Mouse (Mus musculus) thymus, postnatal 0 days (tissue): ENCODE measurements around the gene Sfxn5. TPM values are rescaled to one million over a fixed set of nuclear protein-coding genes. Genes with fewer than 3 reads are reported as not detected.

Source experiments
- DNase-seq: peaks from one replicate; pipeline ENCODE4 v3.0.0-alpha.2; 2015; ENCODE audit warnings: low spot score
- polyA plus RNA-seq: library from polyadenylated mRNA; unstranded; fragments of >200 nt; fragmentation: Nextera tagmentation; extraction: Ambion mirVana; gene quantifications from 2 replicates; pipeline ENCODE4 v1.2.1, GENCODE M21; 2015

Gene Sfxn5
- 4.4 and 5.1 TPM in 2 replicates for polyA plus RNA-seq

DNA sequence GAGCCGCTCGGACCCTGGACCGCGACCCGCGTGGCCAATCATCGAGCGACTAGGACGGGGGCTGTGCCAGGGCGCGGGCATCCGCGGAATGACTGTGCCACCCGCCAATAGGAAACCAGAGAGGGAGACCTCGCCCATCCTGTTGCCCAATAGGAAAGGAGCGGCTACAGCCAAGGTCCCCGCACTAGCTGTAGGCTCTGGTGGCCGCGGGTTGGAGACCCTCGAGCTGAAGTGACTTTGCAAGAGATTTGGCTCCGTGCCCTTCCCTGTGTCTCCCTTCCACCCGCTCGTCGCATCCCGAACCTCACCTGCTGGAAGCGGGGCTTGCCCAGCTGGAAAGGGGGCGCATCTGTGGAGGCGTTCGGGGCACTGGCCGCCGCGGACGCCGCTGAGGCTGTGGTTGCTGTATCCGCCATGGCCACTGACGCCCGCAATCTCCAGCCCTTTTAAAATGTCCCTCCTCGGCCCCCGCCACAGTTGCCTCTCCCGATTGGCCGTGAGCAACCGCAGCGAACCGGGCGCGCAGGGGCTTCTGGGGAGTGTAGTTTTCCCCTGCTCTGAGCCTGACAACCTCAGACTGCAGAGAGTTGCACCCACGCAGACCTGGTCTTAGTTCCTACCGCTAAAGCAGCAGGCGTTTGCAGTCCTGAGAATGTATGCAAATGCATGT lies at the start of gene Sfxn5:
Gene Sfxn5 (minus strand): TSS at position 423 of the 670 bp plus-strand sequence.
- peak; percentile 93 for DNase-seq

DNA sequence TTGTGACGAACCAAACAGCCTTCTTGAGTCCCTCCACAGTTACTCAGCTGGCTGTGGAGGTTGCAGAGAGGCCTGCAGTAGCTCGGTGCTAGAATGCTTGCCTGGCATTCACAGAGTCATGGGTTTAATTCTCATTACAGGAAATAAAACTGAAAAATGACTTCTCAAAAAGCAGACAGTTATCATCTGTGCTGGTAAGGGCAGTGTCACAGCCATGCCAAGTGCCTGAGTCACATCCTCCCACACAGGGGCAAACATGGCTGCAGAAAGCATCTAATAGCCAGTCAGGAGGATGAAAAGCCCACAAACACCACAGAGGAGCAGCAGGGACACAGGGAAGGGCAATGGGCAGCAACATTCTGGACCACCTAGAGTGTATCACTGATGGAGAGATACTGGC lies 49.6 kb upstream of the Sfxn5 start:
- DNase-seq: no peak

DNA sequence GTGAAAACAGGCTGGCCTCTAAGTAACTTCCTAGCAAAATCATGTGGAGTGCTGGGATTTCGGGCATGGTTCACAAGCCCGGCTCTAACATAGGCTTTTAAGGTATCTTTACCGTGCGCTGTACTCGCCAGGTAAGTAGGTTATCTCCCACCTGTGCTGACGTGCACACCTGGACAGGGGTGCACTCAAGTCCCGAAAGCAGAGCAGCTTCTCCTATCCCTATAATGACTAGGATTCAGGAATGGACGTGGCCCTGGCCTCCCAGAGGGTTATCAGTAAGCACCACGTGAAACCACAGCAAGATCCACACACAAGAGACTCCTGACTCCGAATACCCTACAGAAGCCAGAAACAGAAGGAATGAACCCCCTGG lies 48.4 kb upstream of the Sfxn5 start:
- DNase-seq: no peak

DNA sequence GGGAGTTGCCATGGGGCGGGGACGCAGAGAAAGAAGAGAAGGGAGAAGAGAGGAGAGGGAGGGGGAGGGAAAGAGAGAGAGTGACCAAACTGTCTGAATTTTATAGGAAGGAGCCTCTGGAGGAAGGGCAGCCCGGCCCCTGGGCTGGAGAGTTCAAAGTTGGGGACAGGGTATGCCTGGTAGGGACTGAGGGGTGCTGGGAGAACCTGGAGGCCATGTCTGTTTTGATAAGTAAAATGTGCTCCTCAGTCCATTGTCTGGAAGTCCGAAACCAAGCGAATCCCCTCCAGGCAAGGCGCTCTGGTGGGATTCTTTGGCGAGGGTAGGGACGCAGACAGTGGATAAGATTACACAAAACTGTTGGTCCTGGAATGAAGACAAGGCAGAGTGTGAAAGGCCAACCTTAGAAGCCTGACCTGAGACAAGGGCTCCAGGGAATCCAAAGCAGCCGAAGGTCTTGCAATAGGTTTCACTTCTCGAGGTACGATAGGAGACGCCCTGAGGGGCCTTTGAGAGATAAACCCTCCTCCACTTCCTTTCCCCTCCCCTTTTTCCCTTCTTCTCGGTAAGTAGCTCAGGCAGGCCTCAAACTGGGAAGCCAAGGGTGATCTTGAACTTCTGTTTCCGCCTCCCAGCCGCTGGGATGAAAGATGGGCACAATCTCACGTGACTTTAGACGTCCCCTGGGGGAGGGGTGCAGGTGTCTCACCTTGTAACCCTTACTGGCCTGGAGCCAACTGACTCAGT lies 47.9 kb upstream of the Sfxn5 start:
- DNase-seq: peak; percentile 29

DNA sequence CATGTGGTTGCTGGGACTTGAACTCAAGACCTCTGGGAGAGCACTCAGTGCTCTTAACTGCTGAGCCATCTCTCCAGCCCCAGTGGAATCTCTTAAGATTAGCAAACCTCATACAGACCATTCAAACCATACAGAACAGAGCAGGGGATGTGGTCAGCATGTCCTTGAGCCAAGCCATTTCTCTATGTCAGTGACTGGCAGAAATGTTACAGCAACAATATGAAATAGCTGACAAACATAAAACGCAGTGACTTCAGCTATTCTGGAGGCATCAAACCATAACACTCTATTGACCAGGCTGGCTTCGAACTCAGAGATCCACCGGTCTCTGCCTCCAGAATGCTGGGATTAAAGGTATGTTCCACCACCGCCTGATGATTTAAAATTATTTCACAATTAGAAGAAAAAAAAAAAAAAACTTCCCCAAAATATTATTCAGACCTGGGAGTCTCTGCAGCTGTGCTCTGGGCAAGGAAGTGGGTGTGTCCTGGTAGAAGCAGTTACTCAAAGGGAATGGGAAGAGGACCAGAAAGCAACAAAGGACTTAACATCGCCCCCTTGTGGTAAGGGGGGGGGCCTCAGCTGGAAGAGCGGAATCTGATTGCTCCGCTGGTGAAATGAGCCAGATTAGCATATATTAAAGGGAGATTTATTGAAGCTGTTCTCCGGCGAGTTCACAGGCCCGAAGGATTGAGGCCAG lies 47.1 kb upstream of the Sfxn5 start:
- peak; percentile 67 for DNase-seq

DNA sequence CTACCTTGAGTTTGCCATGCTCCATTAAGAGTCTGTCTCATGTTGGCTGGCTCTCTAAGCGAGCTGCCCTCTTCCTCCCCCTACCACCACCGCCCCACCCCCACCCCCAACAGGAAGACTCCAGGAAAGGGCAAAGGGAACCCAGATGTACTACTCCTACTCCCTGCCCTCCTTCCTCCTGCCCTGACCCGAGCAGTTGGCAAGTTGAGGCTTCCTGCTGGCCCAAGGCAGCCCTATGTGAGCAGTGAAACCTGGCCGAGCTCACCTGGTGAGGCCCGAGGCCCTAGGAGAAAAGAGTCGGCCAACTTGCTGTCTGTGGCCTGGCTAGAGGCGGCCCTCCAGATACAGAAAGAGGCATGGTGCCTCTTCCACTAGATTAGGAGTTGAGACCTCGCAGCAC lies 45.4 kb upstream of the Sfxn5 start:
- DNase-seq: no peak

DNA sequence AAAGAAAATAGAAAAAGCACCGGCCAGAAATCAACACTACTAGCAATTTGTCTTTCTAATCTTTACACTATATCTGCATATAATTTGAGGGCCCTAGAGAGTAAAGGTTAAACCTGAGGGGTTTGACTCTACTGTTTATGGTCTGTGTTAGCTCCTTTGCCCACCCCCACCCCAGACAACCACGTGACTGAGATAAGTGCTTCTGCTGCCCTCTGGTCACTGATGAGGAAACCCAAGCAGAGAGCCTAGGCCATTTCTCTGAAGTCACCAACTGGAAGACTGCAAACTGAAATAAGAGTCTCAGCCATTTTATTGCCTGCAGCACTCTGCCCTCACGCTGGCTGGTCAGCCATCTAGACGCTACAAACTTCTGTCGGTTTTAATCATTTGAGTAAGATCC lies 44.7 kb upstream of the Sfxn5 start:
- no peak for DNase-seq

DNA sequence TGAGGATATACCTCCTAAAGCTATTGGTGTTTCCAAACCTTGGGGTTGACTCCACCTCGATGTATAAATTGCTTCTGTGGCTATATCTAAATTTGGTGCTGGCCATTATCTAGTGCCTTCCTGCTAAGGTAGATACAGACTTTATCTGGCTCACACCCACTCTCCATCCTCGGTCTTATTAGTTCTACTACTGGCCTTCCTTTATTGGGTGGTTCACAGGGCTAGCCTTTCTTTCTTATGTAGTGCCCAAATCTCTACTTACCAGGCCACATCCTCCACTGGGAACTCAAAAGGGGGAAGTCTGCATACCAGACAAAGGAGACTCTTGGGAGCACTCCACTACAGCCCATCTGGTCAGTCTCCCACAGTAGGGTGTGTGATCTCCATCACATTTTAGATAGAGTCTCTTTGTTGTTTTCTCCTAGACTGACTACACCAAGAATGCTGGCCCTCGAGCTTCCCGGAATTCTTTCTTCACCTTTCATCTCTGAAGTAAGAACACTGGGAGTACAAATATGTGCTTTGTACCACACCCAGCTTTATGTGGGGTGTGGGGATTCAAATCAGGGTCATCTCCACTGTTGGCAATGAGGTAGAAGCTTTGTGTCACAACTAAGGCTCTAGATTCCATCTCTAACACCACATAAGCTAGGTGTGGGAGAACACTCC lies 44.0 kb upstream of the Sfxn5 start:
- no peak for DNase-seq

DNA sequence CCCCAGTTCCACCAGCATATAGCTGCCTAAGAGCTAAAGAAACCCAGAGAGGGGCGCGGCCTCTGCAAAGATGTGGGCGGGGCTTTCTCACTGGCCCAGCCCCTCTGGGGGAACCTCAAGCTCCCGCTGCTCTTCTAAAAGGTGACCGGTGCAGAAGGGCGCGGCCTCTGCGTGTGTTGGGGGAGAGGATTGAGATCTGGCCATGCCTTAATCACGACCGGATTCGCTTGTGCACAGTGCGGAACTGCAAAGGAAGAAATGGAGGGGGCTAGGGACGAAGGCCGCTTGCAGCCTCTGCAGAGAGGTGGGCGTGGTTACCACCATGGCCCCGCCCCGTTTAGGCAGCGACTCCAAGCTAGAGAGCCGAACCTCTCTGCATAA lies 41.5 kb upstream of the Sfxn5 start:
- DNase-seq: peak; percentile 95

DNA sequence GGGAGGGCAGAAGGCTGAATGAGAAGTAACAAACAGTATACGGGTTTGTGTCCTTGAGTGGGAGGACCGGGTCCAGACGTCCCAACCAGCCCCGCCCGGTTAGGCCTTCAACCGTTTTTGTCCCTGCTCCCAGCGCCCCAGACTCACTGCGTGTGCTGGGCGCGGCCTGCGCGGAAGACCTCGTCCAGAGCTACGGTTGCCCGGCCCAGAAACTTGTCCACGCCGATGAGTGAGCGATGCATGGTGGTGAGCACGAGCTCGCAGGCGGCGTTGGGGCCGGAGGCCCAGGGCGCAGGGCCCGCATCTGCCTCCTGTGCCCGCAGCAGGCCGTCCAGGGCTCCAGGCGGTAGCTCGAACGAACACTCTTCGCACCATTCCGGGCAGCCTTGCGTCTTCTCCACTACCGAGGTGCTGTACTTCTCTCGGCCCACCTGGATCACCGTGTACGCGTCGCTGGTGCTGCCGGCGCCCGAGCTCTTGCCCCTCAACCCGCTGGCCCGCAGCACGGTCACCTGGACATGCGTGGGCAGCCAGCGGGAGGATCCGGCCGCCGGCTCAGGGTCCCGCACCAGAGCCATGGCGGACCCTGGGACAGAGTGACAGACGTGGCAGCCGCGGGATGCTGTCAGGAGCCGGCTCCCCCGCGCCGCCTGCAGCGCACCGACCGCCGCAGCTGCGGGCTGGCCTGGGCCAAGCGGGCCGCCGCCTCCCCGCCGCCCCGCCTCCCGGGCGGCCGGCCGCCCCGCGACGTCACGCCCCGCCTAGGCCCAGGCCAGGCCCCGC lies 40.9 kb upstream of the Sfxn5 start, which contains the start of gene Rab11fip5:
Gene Rab11fip5 (minus strand): TSS at position 684 of the 783 bp plus-strand sequence.
- no peak for DNase-seq

DNA sequence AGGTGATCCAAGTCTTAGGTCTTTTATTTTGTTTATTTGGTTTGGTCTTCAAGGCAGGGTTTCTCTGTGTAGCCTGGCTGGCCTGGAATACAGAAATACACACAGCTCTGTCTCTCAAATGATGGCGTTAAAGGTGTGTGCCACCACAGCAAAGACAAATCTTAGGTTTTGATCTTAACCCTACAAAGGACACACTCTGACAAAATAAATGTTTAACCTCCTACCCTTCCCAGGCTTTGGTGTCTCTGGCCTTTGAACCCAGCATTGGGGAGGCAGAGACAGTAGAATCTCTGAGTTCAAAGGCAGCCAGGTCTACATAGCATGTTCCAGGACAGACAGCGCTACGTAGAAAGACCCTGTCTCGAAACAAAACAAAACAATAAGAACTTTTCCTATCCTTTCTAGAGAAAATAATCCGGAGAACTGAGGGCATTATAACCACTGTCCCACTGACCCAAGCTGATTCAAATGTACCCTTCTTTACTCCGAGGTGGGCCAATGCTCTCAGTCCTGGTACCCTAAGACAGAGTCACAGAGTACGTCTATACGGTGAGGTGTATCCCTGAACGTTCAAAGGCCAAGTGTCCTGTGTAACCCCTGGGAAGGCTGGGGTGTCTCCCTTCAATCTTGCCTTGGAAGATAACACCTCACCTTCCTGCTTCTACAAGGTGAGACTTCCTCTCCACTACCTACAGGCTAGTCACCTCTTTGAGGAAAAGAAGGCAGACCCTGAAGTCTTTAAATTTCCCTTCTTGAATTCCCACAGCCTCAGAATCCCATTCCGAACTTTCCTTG lies 40.0 kb upstream of the Sfxn5 start:
- DNase-seq: no peak

DNA sequence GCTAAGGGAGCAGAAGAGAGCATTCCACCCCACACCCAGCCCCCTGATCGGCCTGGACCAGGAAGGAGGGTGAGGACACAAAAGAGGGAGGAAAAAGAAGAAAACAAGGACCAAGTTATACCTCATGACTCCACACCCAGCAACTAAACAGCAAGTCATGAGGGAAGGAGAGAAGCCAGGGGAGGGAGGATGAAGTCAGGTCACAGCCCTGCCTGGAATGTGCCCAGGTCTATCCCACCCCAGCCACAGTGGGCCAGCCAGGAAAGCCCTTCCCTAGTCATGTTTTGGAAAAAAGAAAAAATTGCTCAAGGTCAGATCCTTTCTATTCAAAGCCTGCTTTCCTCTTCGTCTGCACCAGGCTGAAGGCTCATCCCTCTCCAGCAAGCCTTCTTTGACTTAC lies 39.3 kb upstream of the Sfxn5 start:
- no peak for DNase-seq

DNA sequence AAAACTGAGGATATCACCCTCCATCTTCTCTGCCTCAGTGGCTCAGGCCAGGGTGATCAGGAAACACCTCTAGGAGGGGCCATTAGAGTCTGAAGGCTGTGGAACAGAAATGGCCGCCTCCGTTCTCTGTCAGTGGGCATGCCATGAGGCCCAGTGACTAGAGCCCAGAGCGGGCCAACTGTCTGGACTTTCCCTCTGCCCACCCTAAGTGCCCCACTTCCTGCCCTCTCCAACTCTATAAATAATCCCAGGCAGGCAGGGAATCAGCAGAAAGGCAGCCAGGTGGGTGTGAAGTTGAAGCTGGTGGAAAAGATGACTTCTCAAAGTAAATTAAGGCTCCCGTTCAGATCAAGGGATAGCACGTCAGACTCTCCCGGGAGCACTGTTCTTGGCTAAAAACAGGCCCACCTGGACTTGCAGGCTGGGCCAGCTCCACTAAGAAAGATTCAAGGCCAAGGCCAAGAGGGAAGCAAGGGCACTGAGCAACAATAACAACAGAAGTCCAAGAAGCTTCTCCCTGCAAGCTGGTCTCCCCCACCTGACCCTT lies 38.7 kb upstream of the Sfxn5 start:
- no peak for DNase-seq

DNA sequence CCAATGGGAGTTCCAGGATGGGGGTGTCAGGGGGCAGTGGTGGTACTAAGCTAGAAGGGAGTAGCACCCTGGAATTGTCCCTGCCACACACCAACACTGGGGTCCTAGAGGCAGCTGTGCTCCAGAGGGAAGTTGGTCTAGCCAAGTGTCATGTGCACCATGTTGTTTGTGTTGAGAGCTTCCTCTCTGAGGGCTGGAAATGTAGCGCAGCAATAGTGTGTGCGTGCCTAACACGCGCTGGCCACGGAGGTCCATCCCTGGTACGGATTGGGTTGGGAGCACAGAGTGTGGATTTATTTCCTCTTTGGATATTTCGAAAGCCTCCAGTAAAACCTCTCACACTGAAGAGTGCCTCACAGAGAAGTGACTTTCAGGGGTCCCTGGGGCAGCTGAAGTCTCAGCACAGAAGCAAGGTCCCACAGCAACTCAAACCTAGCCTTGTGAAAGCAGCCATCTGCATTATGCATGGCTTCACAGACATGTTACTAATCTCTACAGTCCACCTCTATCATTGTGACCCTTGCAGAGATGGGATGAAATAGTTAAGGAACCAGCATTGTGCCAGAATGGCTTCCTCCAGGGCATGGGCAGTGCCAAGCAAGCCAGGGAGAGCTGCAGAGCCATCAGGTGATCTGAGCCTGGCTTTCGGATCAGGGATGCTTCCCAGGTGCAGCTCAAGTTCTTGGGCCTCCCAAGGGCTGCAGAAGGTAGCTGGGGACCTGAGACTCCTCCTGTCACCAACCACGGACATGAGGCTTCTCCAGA lies 37.6 kb upstream of the Sfxn5 start:
- no peak for DNase-seq

DNA sequence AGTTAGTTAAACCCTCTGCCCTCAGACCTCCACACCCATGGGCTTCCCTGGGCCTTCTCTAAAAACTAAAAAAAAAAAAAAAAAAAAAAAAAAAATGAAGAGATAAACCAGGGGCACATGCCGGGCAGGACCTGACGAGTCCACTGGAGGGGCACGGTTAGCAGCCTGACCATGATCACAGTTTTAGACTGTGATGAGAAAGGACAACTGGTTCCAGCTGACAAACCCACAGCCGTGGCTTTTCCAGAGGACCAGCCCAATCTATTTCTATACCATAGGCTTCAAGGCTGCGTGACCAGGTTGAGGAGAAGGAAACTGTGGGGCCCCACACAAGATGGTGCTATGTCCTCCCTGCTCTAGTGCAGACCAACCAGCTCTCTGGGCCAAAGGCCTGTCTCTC lies 36.8 kb upstream of the Sfxn5 start:
- no peak for DNase-seq

DNA sequence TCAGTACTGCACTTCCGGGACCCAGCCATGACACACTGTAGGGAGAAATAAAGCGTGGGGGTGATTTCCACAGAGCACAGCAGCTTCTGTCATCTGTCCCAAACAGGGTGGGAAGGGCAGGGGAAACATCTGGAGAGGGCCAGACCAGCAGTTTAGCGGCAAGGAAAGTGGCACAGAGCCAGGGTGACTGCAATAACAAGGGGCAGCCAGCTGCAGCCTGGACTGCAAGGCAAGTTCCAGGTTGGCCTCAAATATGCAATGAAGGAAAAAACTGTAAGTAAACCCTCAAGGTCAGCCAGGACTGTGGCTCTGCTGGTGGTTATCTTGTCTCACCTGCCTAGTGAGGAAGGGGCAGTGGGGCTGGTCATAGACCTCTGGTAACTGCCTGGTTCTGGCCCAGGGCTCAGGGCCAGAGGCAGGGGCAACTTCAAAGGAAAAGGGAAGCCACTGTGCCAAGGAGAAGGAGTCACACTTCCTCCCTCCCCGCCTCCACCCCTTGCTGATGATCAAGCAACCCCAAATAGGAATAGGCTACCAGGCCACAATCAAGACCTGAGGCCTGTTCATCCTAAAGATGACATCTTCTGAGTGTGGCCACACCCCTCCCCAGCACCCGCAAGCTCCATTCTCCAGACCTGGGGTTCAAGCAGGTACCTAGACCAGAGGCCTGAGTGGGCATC lies 36.1 kb upstream of the Sfxn5 start:
- no peak for DNase-seq

DNA sequence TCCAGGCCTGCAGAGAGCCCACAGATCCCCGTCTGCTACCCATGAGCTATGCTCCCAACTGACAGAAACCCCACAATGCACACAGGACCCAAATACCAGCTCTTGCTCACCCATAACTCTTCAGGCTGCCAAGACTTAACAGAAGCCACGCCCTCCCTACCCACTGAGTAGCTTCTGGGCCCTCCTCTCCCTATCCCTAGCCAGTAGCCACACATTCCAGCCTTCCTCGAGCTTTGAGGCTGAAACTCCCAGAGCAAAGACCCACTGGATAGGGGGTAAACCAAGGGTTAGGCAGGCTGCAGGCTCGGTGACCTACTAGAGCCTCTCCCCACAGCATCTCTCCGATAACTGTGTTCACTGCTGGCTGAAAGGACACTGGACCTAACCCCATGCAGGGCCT lies 35.5 kb upstream of the Sfxn5 start:
- no peak for DNase-seq

DNA sequence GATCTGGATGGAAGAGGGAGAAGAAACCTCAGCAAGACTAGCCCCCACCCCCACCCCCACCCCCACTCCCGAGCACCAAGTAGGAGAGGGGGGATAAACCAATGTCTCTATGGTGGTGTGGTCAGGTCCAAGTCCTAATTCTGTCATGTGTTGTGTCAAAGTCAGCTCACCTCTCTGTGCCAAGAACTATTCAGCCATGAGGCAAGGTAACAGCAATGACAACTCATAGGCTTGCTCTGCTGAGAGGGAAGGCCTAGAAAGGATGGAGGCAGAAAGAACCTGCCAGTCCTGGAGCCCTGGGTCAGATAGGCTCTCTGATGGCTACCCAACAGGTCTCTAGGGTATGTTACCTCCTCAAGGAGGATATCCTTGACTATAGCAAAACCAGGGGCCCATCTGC lies 34.9 kb upstream of the Sfxn5 start:
- no peak for DNase-seq

DNA sequence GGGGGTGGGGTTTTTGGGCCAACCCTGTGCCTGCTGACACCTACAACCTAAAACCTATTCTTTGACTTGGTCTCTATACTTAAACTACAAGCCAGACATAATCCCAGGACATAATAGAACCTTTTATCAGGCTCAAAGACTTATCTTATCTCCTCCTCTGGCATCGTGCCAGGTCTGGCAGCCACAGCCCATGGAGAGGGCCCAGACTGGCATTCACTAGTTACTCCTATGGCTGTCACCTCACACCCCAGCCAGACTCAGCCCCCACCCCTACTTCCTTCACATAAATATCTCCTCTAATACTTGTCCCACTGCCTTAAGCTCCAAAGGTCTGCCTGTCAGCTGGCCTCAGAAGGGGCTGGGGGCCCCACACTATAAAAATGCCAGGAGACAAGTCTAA lies 33.2 kb upstream of the Sfxn5 start:
- DNase-seq: no peak
